Mouse (Mus musculus) embryonic facial prominence, embryonic 14.5 days (tissue): ENCODE data around the gene Tas2r137. TPM values are rescaled to one million over a fixed set of nuclear protein-coding genes. Genes with fewer than 3 reads are reported as not detected.

Experiments used
- ATAC-seq: fragments of 200-750 bp; cut with Nextera tagmentation; 2 replicates; pipeline ENCODE4 v1.8.0; 2017; ENCODE audit warnings: low read depth, moderate number of reproducible peaks, moderate TSS enrichment
- DNase-seq: peaks from one replicate; pipeline ENCODE4 v3.0.0-alpha.2; 2015; ENCODE audit warnings: low spot score
- H3K27ac ChIP-seq: fragments of 300-500 bp; sonication (generic); replicated peaks from 2 replicates; pipeline ENCODE4 v1.5.1; 2014; ENCODE audit warnings: low read depth, mild to moderate bottlenecking, low read length, moderate library complexity
- H3K27me3 ChIP-seq: fragments of 300-500 bp; sonication (generic); replicated peaks from 2 replicates; pipeline ENCODE4 v1.6.1; 2014; ENCODE audit warnings: low read length; ENCODE audit not compliant: control insufficient read depth, insufficient read depth
- H3K36me3 ChIP-seq: fragments of 300-500 bp; sonication (generic); 2 replicates; pipeline ENCODE4 v1.6.1; 2014; ENCODE audit warnings: low read length, mixed read lengths; ENCODE audit not compliant: control insufficient read depth, insufficient read depth
- H3K4me1 ChIP-seq: fragments of 300-500 bp; sonication (generic); 2 replicates; pipeline ENCODE4 v1.6.1; 2014; ENCODE audit warnings: antibody characterized with exemption, low read length; ENCODE audit not compliant: control insufficient read depth, insufficient read depth
- H3K4me2 ChIP-seq: fragments of 300-500 bp; sonication (generic); 2 replicates; pipeline ENCODE4 v1.6.1; 2014; ENCODE audit warnings: low read depth, mild to moderate bottlenecking, low read length, moderate library complexity, mixed read lengths
- H3K4me3 ChIP-seq: fragments of 300-500 bp; sonication (generic); 2 replicates; pipeline ENCODE4 v1.5.1; 2014; ENCODE audit warnings: low read depth, mild to moderate bottlenecking, low read length
- H3K9ac ChIP-seq: fragments of 300-500 bp; sonication (generic); 2 replicates; pipeline ENCODE4 v1.6.1; 2014; ENCODE audit warnings: low read depth, mild to moderate bottlenecking, low read length, moderate library complexity, mixed read lengths
- H3K9me3 ChIP-seq: fragments of 300-500 bp; sonication (generic); 2 replicates; pipeline ENCODE4 v1.6.1; 2016; ENCODE audit warnings: low read length; ENCODE audit not compliant: control insufficient read depth
- WGBS: fragments of 180-500 bp; shearing (Covaris S2); extraction: QIAGEN DNeasy Blood & Tissue Kit; methylation state at CpG from one replicate; pipeline ENCODE4 v1.1.7; 2014; 5-methylcytosine and 5-hydroxymethylcytosine counted together
- polyA plus RNA-seq: library from polyadenylated mRNA; unstranded; fragments of >200 nt; fragmentation: Nextera tagmentation; extraction: Ambion mirVana; gene quantifications from 2 replicates; pipeline ENCODE4 v1.2.1, GENCODE M21; 2014

Tas2r137 gene
- polyA plus RNA-seq, 1 experiment from 2014 or later, result not detected

- peaks cover 5% of the 10 kb centered on the region for H3K4me1 ChIP-seq
- no peak for DNase-seq
Observed at GRCm38 (mm10) chr6:40471720-40472010, 19.4 kb upstream of the Tas2r137 start.

GRCm38 (mm10) chr6:40476132-40476531 is 14.9 kb upstream of the Tas2r137 start:
- no peak overlapping the region for H3K9ac ChIP-seq
- H3K27me3 ChIP-seq, result no peaks in the 10 kb centered on the region
- WGBS, result 84% methylated on average over 4 of the region's 4 CpGs
- no peak overlapping the region for H3K27ac ChIP-seq
- H3K4me1 ChIP-seq, result peaks cover 5% of the 10 kb centered on the region
- DNase-seq (no peak), ATAC-seq (no peak)
- H3K9me3 ChIP-seq, result no peaks in the 10 kb centered on the region
- H3K4me3 ChIP-seq, result no peak overlapping the region
- peaks cover 56% of the 10 kb centered on the region for H3K36me3 ChIP-seq
- H3K4me2 ChIP-seq, result no peak overlapping the region

More at GRCm38 (mm10) chr6:40471720-40472010, 19.4 kb upstream of the Tas2r137 start:
- H3K4me3 ChIP-seq, result peak overlapping the region; percentile 79
- H3K27me3 ChIP-seq, result no peaks in the 10 kb centered on the region
- WGBS, result 0% methylated on average over 7 of the region's 7 CpGs
- H3K36me3 ChIP-seq, result peaks cover 34% of the 10 kb centered on the region
- peak overlapping the region; percentile 68 for H3K4me2 ChIP-seq
- H3K27ac ChIP-seq, result peak overlapping the region; percentile 97
- no peaks in the 10 kb centered on the region for H3K9me3 ChIP-seq
- peak overlapping the region; percentile 93 for H3K9ac ChIP-seq
- ATAC-seq, result 0 out of 2 replicates have a peak, but pooled peaks have one; percentile 3

GRCm38 (mm10) chr6:40479705-40480104 is 11.3 kb upstream of the Tas2r137 start:
- no peak for ATAC-seq
- Histone ChIP-seq H3K36me3 (peaks cover 76% of the 10 kb centered on the region), H3K27me3 (no peaks in the 10 kb centered on the region), H3K4me2 (no peak overlapping the region), H3K27ac (no peak overlapping the region), H3K4me1 (no peaks in the 10 kb centered on the region), H3K9ac (no peak overlapping the region), H3K9me3 (no peaks in the 10 kb centered on the region), H3K4me3 (no peak overlapping the region)
- peak; percentile 23 for DNase-seq
- WGBS, result 89% methylated on average over 1 of the region's 1 CpGs

GRCm38 (mm10) chr6:40482318-40482717 is 8.7 kb upstream of the Tas2r137 start:
- H3K4me1 ChIP-seq, result no peaks in the 10 kb centered on the region
- peaks cover 61% of the 10 kb centered on the region for H3K36me3 ChIP-seq
- H3K4me3 ChIP-seq, result no peak overlapping the region
- WGBS, result 96% methylated on average over 5 of the region's 5 CpGs
- H3K9ac ChIP-seq, result no peak overlapping the region
- no peak for ATAC-seq
- no peak overlapping the region for H3K4me2 ChIP-seq
- H3K9me3 ChIP-seq, result no peaks in the 10 kb centered on the region
- no peaks in the 10 kb centered on the region for H3K27me3 ChIP-seq
- no peak for DNase-seq
- H3K27ac ChIP-seq, result no peak overlapping the region

DNA sequence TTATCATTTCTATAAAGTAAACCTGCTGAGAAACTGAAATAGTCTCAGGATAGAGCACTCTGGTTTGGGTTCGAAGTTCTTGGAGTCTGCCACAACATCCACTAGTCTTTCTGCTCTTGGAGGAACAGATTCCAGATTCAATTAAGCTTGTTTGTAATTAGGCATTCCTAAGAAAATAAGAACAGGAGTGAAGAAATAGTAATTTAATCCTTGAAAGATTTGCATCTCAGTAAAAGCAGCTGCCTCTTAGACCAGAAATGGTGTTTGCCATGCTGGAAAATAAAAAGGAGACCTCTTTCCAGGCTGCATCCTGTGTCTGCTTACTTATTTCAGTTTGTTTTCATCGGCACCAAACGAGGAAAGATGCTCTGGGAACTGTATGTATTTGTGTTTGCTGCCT is 2.2 kb downstream of the Tas2r137 start, which contains the start of gene Tas2r108:
Tas2r108 (plus strand) TSS at position 301 of the 400 bp plus-strand sequence.
- Histone ChIP-seq H3K9ac (no peak within 1 kb of the TSS), H3K4me3 (no peak within 1 kb of the TSS), H3K9me3 (no peaks in the 10 kb centered on the region), H3K27ac (no peak within 1 kb of the TSS), H3K36me3 (no peaks in the 10 kb centered on the region), H3K27me3 (no peaks in the 10 kb centered on the region), H3K4me2 (no peak within 1 kb of the TSS), H3K4me1 (no peaks in the 10 kb centered on the region)
- 85% methylated on average over 3 of the region's 3 CpGs for WGBS
- ATAC-seq (no peak), DNase-seq (no peak)

DNA sequence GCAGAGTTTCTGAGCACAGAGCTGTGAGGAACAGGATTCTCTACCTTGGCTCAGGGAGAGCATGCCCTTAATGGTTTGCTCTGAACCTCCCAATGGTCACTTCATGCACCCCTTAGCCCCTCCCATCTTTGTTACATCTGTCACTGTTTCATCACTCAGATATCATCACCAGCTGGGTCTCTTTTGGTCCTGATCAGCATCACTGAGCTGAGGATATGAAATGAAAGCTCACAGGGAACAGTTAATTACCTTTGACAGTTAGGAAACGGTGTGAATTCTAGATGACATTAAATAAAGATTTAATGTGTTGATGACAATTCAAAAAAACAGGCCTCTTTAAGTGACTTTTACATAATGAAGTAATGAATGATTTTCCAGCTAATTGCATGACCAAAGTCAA is 28.4 kb downstream of the Tas2r137 start, which contains the start of gene Prss37:
Prss37 (minus strand) TSS at position 101 of the 400 bp plus-strand sequence.
- ATAC-seq, result no peak
- Histone ChIP-seq H3K4me3 (no peak within 1 kb of the TSS), H3K9me3 (no peaks in the 10 kb centered on the region), H3K9ac (no peak within 1 kb of the TSS), H3K27me3 (no peaks in the 10 kb centered on the region), H3K36me3 (no peaks in the 10 kb centered on the region), H3K27ac (no peak within 1 kb of the TSS), H3K4me1 (no peaks in the 10 kb centered on the region), H3K4me2 (no peak within 1 kb of the TSS)
- WGBS, result 67% methylated on average over 1 of the region's 1 CpGs
- DNase-seq, result no peak

Other genes with a start within 250 kb of the Tas2r137 start
- 41.4 and 45.0 TPM in 2 replicates for gene Agk, start 166.1 kb upstream of the Tas2r137 start, polyA plus RNA-seq
- gene E330009J07Rik, start 55.1 kb upstream of the Tas2r137 start, polyA plus RNA-seq, result 9.1 and 9.2 TPM in 2 replicates
- gene Wee2, start 52.1 kb upstream of the Tas2r137 start, polyA plus RNA-seq, result 0.09 and 0.51 TPM in 2 replicates
- 126 and 128 TPM in 2 replicates for gene Ssbp1, start 19.9 kb upstream of the Tas2r137 start, polyA plus RNA-seq
- not detected in 2 replicates for gene Tas2r108, start 2.3 kb downstream of the Tas2r137 start, polyA plus RNA-seq
- gene Prss37, start 28.3 kb downstream of the Tas2r137 start, polyA plus RNA-seq, result not detected in 2 replicates
- gene Olfr461, start 63.8 kb downstream of the Tas2r137 start, polyA plus RNA-seq, result not detected in 2 replicates
- gene Olfr460, start 78.3 kb downstream of the Tas2r137 start, polyA plus RNA-seq, result 0.15 TPM in 1 of 2 replicates, not detected in the other
- 1.6 and 2.1 TPM in 2 replicates for gene Clec5a, start 94.6 kb downstream of the Tas2r137 start, polyA plus RNA-seq
- gene Tas2r138, start 122.1 kb downstream of the Tas2r137 start, polyA plus RNA-seq, result not detected in 2 replicates
- gene Mgam, start 137.6 kb downstream of the Tas2r137 start, polyA plus RNA-seq, result 0.07 and 0.14 TPM in 2 replicates